Mouse (Mus musculus) lung, postnatal 36 days (tissue): Measurements from ENCODE around the gene Phactr3.
A peak's percentile ranks its signal among the peaks of the same experiment; 100 is the strongest.

Source experiments
- DNase-seq: peaks from one replicate; pipeline ENCODE4 v3.0.0; 2022; ENCODE audit warnings: mixed read lengths

The Phactr3 gene

GRCm38 (mm10) chr2:178137518-178137917, 18.7 kb downstream of the Phactr3 start:
- DNase-seq, result peak; percentile 23

GRCm38 (mm10) chr2:178141489-178141922, 22.7 kb downstream of the Phactr3 start:
- DNase-seq, result no peak

- no peak for DNase-seq
Measured at GRCm38 (mm10) chr2:178142291-178143023, 23.7 kb downstream of the Phactr3 start.

- no peak for DNase-seq
Measured at GRCm38 (mm10) chr2:178143024-178143415, 24.2 kb downstream of the Phactr3 start.

GRCm38 (mm10) chr2:178143898-178144297, 25.1 kb downstream of the Phactr3 start:
- no peak for DNase-seq

- DNase-seq, result no peak
Measured at GRCm38 (mm10) chr2:178149312-178149711, 30.5 kb downstream of the Phactr3 start.

GRCm38 (mm10) chr2:178150697-178151096, 31.9 kb downstream of the Phactr3 start:
- DNase-seq, result no peak

- no peak for DNase-seq
Measured at GRCm38 (mm10) chr2:178153601-178154000, 34.8 kb downstream of the Phactr3 start.

GRCm38 (mm10) chr2:178154129-178154528, 35.4 kb downstream of the Phactr3 start:
- DNase-seq, result no peak

- DNase-seq, result no peak
Measured at GRCm38 (mm10) chr2:178154576-178154975, 35.8 kb downstream of the Phactr3 start.

- DNase-seq, result no peak
Measured at GRCm38 (mm10) chr2:178155176-178155916, 36.6 kb downstream of the Phactr3 start.

- DNase-seq, result peak; percentile 53
Measured at GRCm38 (mm10) chr2:178155917-178156282, 37.1 kb downstream of the Phactr3 start.

- no peak for DNase-seq
Measured at GRCm38 (mm10) chr2:178158936-178159335, 40.2 kb downstream of the Phactr3 start.

GRCm38 (mm10) chr2:178163981-178164380, 45.2 kb downstream of the Phactr3 start:
- no peak for DNase-seq

GRCm38 (mm10) chr2:178165943-178166342, 47.2 kb downstream of the Phactr3 start:
- no peak for DNase-seq

GRCm38 (mm10) chr2:178169983-178170382, 51.2 kb downstream of the Phactr3 start:
- no peak for DNase-seq

- DNase-seq, result no peak
Measured at GRCm38 (mm10) chr2:178173951-178174350, 55.2 kb downstream of the Phactr3 start.

GRCm38 (mm10) chr2:178175286-178175931, 56.6 kb downstream of the Phactr3 start:
- no peak for DNase-seq

GRCm38 (mm10) chr2:178184251-178184650, 65.5 kb downstream of the Phactr3 start:
- DNase-seq, result no peak

GRCm38 (mm10) chr2:178184862-178185261, 66.1 kb downstream of the Phactr3 start:
- no peak for DNase-seq

- no peak for DNase-seq
Measured at GRCm38 (mm10) chr2:178188988-178189387, 70.2 kb downstream of the Phactr3 start.

- DNase-seq, result no peak
Measured at GRCm38 (mm10) chr2:178192881-178193280, 74.1 kb downstream of the Phactr3 start.

- DNase-seq, result no peak
Measured at GRCm38 (mm10) chr2:178193445-178193844, 74.7 kb downstream of the Phactr3 start.

- DNase-seq, result no peak
Measured at GRCm38 (mm10) chr2:178194908-178195307, 76.1 kb downstream of the Phactr3 start.
